Mouse (Mus musculus) layer of hippocampus, adult 2 months (tissue): Measurements from ENCODE around the gene Tiprl. TPM values are rescaled to one million over a fixed set of nuclear protein-coding genes. Genes with fewer than 3 reads are reported as not detected.

ENCODE experiments used
- DNase-seq, 2 experiments: peaks; one replicate each; pipeline ENCODE4 v3.0.0; 2022; ENCODE audit warnings: low spot score in 2 of 2
- H3K27ac ChIP-seq: fragments of 200-600 bp; 2 replicates; pipeline ENCODE4 v1.8.1; 2022
- H3K4me3 ChIP-seq: fragments of 200-600 bp; 2 replicates; pipeline ENCODE4 v1.8.1; 2022; ENCODE audit warnings: mild to moderate bottlenecking
- CTCF ChIP-seq: fragments of 200-600 bp; conservative IDR thresholded peaks from 2 replicates; pipeline ENCODE4 v1.8.1; 2022; ENCODE audit warnings: antibody characterized with exemption, mild to moderate bottlenecking, moderate library complexity
- long read RNA-seq, 2 experiments: library from polyadenylated mRNA; stranded (forward); transcript quantifications; one replicate each; pipeline ENCODE4 v2.0.0; 2021; ENCODE audit warnings: borderline mapping rate in 2 of 2
- total RNA-seq, 2 experiments: library from RNA; stranded (reverse); gene quantifications; 2 replicates each; pipeline ENCODE4 v1.2.3; 2021

Tiprl gene
- 10 to 100 TPM; 65.2 to 67.7 TPM for total RNA-seq
- long read RNA-seq, experiment 1, full-length matches to known transcripts, result 40 of 54 reads
- long read RNA-seq, experiment 1, partial matches to known transcripts, result 0 of 54 reads
- long read RNA-seq, experiment 1, other reads (novel, unspliced or antisense), result 14 of 54 reads
- long read RNA-seq, experiment 2, full-length matches to known transcripts, result 69 of 84 reads
- long read RNA-seq, experiment 2, partial matches to known transcripts, result 0 of 84 reads
- long read RNA-seq, experiment 2, other reads (novel, unspliced or antisense), result 15 of 84 reads

DNA sequence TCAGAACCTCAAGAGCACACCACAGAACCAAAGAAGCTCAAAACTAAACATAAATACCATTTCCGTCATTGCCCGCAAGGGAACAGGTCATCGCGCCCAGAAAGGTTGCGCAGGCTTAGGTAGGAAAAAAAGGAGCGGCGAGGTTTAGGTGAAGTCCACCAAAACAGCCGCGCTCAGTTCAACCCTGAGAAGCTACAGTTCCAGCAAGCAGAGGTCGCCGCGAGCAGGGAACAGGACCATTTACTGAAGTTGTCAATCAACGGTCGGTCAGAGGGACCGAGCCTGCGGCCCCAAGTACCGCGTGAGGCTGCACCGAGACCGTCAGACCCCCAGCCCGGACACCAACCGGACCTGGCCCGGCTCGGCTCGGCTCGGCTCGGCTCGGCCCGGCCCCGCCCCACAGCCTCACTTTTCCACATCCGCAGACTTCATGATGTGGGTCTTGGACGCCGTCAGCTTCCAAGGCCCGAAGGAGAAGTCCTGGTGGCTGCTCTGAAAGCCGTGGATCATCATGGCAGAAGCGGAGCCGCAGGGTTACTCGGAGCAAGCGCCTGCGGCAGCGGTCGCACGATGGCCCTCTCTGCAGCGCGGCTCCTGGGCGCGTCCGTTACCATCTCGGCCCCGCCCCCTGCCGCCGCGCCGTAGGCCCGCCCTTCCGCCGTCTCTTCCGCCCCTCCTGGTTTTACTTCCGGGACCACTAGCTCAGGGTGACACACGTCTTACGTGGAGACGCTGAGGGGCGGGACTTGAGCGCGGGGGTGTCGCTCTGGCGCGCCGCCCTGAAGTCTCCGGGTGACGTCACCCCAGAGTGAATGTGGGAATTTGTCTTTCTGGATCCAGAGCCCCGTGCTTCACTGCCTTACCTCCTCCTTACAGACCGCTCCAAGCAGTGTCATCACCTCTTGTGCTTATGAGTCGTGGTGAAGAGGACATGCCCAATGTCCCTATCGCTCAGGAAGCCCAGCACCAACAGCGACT, at the start of gene Tiprl:
Gene Tiprl, minus strand, starts transcription at position 676 of the 978 bp plus-strand sequence.
- Histone ChIP-seq H3K4me3 (peak within 1 kb of the TSS; percentile 74), H3K27ac (peak within 1 kb of the TSS; percentile 89)
- peak; percentile 18 for TF ChIP-seq CTCF
- peak; percentile 97 for DNase-seq

DNA sequence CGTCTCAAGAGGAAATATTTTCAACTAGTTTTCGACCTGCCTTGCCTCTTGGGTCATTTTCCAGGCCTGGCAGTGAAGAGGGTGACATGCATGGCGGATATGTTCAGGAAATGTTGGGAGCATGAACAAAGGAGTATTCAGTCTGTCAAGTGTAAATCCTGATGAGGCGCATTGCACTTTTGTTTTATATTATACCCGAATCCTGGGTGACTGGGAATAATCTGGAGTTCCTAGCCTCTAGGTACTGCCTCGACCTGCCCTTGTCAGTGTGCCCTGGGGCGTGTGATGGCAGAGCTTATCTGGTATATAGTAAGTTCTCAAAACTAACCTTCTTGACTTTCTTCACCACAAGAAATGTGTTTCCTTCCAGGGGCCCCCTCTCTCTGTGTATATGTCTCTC, 47.3 kb upstream of the Tiprl start:
- peak overlapping the region; percentile 74 for H3K4me3 ChIP-seq
- no peak for TF ChIP-seq CTCF
- H3K27ac ChIP-seq, result peak overlapping the region; percentile 84
- DNase-seq, result no peak

DNA sequence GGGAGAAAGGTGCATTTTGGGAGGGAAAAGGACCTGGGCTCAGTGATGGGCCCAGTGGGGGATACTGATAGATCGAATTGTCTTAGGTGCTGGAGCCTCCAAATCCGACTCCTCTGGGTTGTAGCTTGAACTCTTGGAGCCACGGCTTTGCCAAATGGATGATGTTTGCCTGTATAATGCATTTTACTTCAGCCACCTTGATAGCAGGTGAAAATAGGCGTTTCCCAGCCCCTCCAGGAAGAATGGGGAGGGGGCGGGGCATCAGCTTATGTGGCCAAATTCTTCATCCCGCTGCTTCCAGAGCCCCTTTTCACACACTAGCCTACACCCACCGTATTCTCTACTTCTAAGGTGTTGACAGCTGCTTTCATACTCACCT, 46.2 kb upstream of the Tiprl start:
- no peak for TF ChIP-seq CTCF
- H3K27ac ChIP-seq, result peak overlapping the region; percentile 84

DNA sequence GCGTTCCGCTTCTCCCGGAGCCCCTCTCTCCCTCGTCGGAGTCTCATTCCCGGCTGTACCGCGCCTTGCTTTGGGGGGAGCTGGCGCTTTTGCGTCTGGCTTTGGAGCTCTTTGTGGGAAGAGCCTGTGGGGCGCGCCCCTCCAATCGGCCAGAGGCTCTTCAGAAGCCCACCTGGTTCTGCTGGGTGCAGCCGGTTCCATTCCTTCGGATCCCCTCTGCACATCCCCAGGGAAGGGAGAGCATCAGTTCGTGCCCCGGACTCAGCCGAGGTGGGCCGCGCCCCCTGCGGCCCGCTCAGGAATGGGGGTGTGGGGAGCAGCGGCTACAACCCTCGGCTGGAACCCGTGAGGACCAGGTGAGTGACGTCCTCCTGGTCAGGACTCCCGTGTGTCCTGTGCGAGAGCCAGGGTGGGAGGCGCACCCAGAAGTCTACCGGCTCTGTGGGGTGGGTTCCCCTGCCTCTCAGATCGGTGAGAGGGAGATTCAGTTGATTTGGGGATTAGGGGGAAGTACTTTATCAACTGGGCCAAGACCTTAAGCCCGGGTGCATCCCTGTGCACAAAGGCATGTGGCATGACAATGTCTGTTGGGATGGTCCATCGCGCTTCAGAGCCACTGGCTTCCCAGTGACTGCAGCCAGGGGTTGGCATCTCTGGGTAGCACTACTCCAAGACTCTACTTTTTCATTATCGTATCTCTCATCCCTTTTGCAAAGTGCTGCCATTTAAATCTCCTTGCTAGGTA, 45.6 kb upstream of the Tiprl start:
- peak overlapping the region; percentile 84 for H3K27ac ChIP-seq
- no peak for DNase-seq
- TF ChIP-seq CTCF, result 0 out of 2 replicates have a peak, but pooled peaks have one; percentile 16
- peak overlapping the region; percentile 74 for H3K4me3 ChIP-seq

More for the DNA sequence above, 46.2 kb upstream of the Tiprl start:
- DNase-seq, result no peak
- peak overlapping the region; percentile 74 for H3K4me3 ChIP-seq

DNA sequence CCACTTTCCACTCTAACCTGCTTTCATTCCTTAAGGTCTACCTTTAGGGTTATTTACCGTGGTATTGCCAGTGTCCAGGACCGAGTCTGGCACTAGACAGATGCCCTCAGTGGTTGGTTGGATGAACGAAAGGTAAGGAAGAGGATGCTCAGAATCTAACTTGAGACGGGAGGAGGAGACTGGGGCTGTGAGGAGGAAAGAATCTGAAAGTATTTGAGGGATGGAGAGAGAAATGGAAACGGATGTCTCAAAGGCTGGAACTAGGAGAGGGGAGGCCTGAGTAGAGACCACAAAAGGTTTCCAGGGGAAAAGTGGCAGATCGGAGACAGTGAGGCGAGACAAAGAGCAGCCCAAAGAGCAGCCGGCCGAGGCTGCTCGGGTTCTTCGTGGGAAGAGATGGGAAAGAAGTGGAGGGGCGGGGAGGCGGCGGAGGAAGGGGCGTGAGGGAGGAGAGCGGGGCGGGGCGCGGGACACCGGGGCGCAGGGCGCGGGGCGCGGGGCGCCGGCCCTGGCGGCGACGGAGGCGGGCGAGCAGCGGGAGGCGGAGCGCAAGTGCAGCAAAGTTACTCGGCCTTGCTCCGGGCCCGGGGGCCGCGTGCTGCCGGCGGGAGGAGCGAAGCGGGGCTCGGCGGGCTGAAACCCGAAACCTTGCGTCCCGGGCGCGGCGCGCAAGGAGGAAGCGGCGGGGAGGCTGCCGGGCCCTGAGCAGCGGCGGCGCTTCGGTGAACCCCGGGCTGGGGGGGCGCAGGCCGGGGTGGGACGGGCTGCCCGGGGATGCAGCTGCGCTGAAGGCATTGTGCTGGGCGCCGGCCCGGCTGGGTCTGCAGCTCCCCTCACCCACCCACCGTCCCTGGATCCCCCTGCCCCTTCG, 44.8 kb upstream of the Tiprl start:
- TF ChIP-seq CTCF, result no peak
- Histone ChIP-seq H3K4me3 (peak overlapping the region; percentile 74), H3K27ac (peak overlapping the region; percentile 84)
- peak; percentile 44 to 50 for DNase-seq

DNA sequence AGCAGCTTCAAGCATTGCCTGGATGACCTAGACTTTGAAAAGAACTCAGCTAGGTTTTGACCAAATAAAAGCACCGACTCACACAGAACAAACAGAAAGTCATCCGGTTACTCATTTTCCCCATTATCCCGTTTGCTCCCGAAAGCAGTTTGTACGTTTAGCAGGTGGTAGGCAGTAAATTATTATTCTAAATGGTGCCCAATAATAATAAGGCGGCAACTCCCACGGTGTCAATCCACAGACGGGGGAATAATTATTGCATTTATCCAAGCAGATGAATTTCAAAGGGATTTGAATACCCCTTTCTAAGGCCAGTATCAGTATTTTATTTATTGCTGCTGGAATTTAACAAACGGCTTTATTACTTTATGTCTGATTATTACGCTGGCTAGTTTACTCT, 43.9 kb upstream of the Tiprl start:
- TF ChIP-seq CTCF, result no peak
- peak overlapping the region; percentile 84 for H3K27ac ChIP-seq
- H3K4me3 ChIP-seq, result peak overlapping the region; percentile 74
- no peak for DNase-seq

DNA sequence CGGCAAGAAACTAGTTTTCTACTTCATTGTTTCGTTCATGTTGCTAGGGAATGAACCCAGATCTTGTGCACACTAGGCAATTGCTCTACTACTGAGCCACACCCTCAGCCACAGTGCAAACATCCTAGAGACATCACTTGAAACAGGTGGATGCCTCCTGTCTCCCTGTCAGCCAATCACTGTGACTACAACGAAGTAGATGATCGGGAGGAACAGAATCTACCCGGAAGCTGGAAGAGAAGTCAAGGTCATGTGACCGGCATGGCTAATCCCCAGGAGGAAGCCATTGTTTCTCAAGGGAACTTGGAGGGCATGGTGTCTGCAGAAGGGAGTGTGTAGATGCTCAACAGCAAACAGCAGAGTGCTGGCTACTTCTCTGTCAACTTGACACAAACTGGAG, 38.1 kb upstream of the Tiprl start:
- TF ChIP-seq CTCF, result no peak
- Histone ChIP-seq H3K4me3 (no peak overlapping the region), H3K27ac (no peak overlapping the region)
- DNase-seq, result no peak

DNA sequence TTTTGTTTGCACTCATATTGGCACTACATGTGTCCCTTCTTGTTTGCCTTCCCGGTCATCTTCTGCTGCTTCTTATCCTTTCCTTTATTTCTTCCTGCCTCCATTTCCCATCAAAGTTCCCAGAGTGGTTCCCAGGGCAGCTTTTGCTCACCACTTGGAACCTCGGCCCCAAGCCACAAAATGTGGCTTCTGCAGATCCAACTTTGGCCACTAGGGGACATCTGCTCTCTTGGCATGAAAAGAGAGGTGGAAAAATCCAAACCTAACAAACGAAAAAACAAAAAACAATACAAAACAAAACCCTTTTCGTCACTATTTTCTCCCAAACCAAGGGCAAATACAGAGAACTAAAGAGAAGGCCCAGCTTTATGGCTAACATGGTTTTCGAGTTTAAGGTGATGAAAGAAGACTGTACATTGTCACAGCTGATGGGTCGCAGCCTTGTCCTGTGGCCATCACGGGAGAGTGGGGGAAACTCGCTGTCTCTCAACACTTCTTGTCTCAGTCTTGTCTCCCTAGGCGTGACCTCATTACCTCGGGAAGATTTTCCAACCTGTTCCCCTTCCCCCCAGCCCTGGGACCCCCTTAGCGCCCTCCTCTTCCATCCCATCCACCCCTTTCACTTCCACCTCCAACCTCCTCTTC, 15.4 kb upstream of the Tiprl start:
- Histone ChIP-seq H3K27ac (no peak overlapping the region), H3K4me3 (no peak overlapping the region)
- TF ChIP-seq CTCF, result peak; percentile 88
- DNase-seq, result peak in 1 of 2 experiments; percentile 53

DNA sequence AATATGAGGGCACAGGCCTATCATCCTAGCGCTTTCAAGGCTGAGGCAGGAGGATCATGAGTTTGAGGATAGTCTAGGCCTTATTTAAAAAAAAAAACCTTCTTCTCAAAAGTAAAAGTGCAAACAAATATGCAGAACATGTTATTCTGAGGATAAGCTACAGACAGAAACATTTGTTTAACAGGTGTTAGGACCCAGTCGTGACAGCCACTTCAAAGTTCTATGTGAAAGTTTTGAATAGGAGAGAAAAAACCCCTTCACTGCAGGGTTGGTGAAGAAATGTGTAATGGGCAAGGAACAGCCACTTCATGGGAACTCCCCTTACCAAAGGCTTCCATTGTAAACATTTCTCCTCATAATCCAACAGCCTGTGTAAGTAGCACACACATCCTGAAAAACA, 13.8 kb upstream of the Tiprl start:
- no peak overlapping the region for H3K4me3 ChIP-seq
- no peak for DNase-seq
- TF ChIP-seq CTCF, result no peak
- no peak overlapping the region for H3K27ac ChIP-seq

DNA sequence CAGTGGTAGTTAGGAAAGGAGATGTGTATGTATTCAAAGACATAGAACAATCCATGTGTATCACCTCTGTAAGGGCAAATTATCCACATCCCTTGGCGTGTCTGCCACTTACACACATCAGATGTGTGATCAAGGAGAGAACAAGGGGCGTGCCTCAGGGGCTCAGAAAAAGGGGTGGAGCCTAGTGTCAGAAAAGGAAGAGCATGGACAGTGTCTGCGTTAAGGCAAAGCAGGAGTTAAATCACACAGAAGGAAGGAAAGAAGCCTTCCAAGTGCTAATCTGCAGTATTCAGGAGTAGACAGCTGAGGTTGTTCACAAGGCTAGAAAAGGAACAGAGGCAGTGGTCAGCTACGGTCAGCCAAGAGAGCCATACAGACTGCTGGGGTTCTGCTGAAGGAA, 12.0 kb upstream of the Tiprl start:
- Histone ChIP-seq H3K4me3 (no peak overlapping the region), H3K27ac (no peak overlapping the region)
- DNase-seq, result no peak
- TF ChIP-seq CTCF, result no peak

DNA sequence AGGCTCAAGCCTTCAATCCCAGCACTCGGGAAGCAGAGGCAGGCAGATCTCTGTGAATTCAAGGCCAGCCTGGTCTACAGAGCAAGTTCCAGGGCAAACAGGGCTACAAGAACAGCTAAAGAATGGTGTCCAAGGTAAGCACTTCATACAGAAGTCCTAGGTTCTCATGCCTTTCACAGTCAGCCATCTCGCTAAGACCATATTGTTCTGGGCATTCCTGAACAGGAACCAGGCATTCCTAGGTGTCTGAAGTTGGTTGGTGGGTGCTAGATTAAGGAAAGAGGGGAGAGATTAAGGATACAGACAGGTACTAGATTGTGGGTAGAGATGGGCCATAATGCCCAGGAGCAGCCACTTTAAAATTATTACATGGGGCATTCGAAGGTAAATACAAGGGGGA, 11.0 kb upstream of the Tiprl start:
- no peak overlapping the region for H3K27ac ChIP-seq
- DNase-seq, result no peak
- TF ChIP-seq CTCF, result no peak
- no peak overlapping the region for H3K4me3 ChIP-seq
